Mouse (Mus musculus) ovary, adult 18-20 months (tissue): ENCODE data around the gene Supt16.
A peak's percentile ranks its signal among the peaks of the same experiment; 100 is the strongest.

Experiments used
- DNase-seq: peaks from one replicate; pipeline ENCODE4 v3.0.0; 2022; ENCODE audit warnings: low spot score, mixed read lengths

Gene Supt16

GRCm38 (mm10) chr14:52197156-52197878, at the start of gene Supt16:
Gene Supt16, minus strand, starts transcription at chr14:52197416.
- DNase-seq, result peak; percentile 63

- DNase-seq, result no peak
Measured at GRCm38 (mm10) chr14:52246129-52246528, 48.9 kb upstream of the Supt16 start.

- no peak for DNase-seq
Measured at GRCm38 (mm10) chr14:52244690-52245042, 47.5 kb upstream of the Supt16 start.

GRCm38 (mm10) chr14:52244041-52244689, 46.9 kb upstream of the Supt16 start:
- DNase-seq, result peak; percentile 97

GRCm38 (mm10) chr14:52236216-52236615, 39.0 kb upstream of the Supt16 start:
- DNase-seq, result no peak

GRCm38 (mm10) chr14:52235165-52235564, 37.9 kb upstream of the Supt16 start:
- DNase-seq, result peak; percentile 75

- DNase-seq, result no peak
Measured at GRCm38 (mm10) chr14:52232249-52232648, 35.0 kb upstream of the Supt16 start.

GRCm38 (mm10) chr14:52225972-52226371, 28.8 kb upstream of the Supt16 start:
- DNase-seq, result no peak

GRCm38 (mm10) chr14:52217261-52217660, 20.0 kb upstream of the Supt16 start:
- no peak for DNase-seq

- no peak for DNase-seq
Measured at GRCm38 (mm10) chr14:52199412-52199811, 2.2 kb upstream of the Supt16 start.

- no peak for DNase-seq
Measured at GRCm38 (mm10) chr14:52198141-52198540, 925 bp upstream of the Supt16 start.

GRCm38 (mm10) chr14:52196230-52197155, 723 bp downstream of the Supt16 start:
- no peak for DNase-seq

- no peak for DNase-seq
Measured at GRCm38 (mm10) chr14:52195691-52196090, 1.5 kb downstream of the Supt16 start.

- DNase-seq, result no peak
Measured at GRCm38 (mm10) chr14:52190740-52191359, 6.4 kb downstream of the Supt16 start.

- no peak for DNase-seq
Measured at GRCm38 (mm10) chr14:52189519-52189918, 7.7 kb downstream of the Supt16 start.

GRCm38 (mm10) chr14:52188788-52189187, 8.4 kb downstream of the Supt16 start:
- DNase-seq, result no peak

- no peak for DNase-seq
Measured at GRCm38 (mm10) chr14:52166571-52166970, 30.6 kb downstream of the Supt16 start.

GRCm38 (mm10) chr14:52160911-52161310, 36.3 kb downstream of the Supt16 start:
- peak; percentile 59 for DNase-seq

GRCm38 (mm10) chr14:52155008-52155407, 42.2 kb downstream of the Supt16 start:
- no peak for DNase-seq

- no peak for DNase-seq
Measured at GRCm38 (mm10) chr14:52152613-52153012, 44.6 kb downstream of the Supt16 start.

- DNase-seq, result no peak
Measured at GRCm38 (mm10) chr14:52152179-52152578, 45.0 kb downstream of the Supt16 start.

- no peak for DNase-seq
Measured at GRCm38 (mm10) chr14:52149888-52150287, 47.3 kb downstream of the Supt16 start.
